Mouse (Mus musculus) CH12.LX (cell line): ENCODE results near the gene Cnfn. TPM values are rescaled to one million over a fixed set of nuclear protein-coding genes. Genes with fewer than 3 reads are reported as not detected.
A peak's percentile ranks its signal among the peaks of the same experiment; 100 is the strongest.

ENCODE experiments used
- DNase-seq: peaks from one replicate; pipeline ENCODE4 v3.0.0-alpha.2; 2013; ENCODE audit errors: extremely low read depth
- H3K27ac ChIP-seq: 2 replicates; pipeline ENCODE4 v1.5.1; 2012; ENCODE audit warnings: low read depth, mild to moderate bottlenecking, control low read depth, moderate library complexity; ENCODE audit not compliant: insufficient read depth
- H3K27me3 ChIP-seq: replicated peaks from 2 replicates; pipeline ENCODE3; 2012; ENCODE audit warnings: inconsistent platforms
- H3K36me3 ChIP-seq, 2 experiments: replicated peaks in 1 of 2; 2 replicates each; pipeline versions ENCODE3 to v1.6.1; 2012; ENCODE audit warnings: inconsistent platforms in 1 of 2, low read length in 1 of 2, mild to moderate bottlenecking in 1 of 2, mixed read lengths in 1 of 2, moderate library complexity in 1 of 2; ENCODE audit not compliant: control insufficient read depth in 1 of 2, insufficient read depth in 1 of 2
- H3K4me1 ChIP-seq, 2 experiments: 2 replicates each; pipeline ENCODE4 v1.6.1; 2012; ENCODE audit warnings: inconsistent platforms in 1 of 2, moderate library complexity in 1 of 2; ENCODE audit not compliant: insufficient read depth in 2 of 2, control insufficient read depth in 1 of 2
- H3K4me2 ChIP-seq: 2 replicates; pipeline ENCODE4 v1.6.1; 2012; ENCODE audit warnings: low read depth, mild to moderate bottlenecking, control low read depth; ENCODE audit not compliant: poor library complexity, insufficient read depth, severe bottlenecking
- H3K4me3 ChIP-seq, 3 experiments: fragments of 150-350 bp in 1 of 3; sonication (generic) in 1 of 3; replicated peaks in 1 of 3; 2 replicates each; pipeline versions ENCODE3 to v1.5.1; 2011 to 2012; ENCODE audit warnings: low read depth in 2 of 3, low read length in 2 of 3, mild to moderate bottlenecking in 2 of 3, moderate library complexity in 2 of 3, control low read depth in 1 of 3, improper control_type of control experiment in 1 of 3, inconsistent platforms in 1 of 3, mixed read lengths in 1 of 3; ENCODE audit not compliant: poor library complexity in 1 of 3
- H3K79me2 ChIP-seq: replicated peaks from 2 replicates; pipeline ENCODE4 v1.6.1; 2012; ENCODE audit warnings: mild to moderate bottlenecking, moderate library complexity; ENCODE audit not compliant: control insufficient read depth, poor library complexity, insufficient read depth, severe bottlenecking; ENCODE audit errors: extremely low read depth
- H3K9ac ChIP-seq: 2 replicates; pipeline ENCODE4 v1.6.1; 2012; ENCODE audit warnings: low read depth, mild to moderate bottlenecking, control low read depth, moderate library complexity; ENCODE audit not compliant: insufficient read depth
- H3K9me3 ChIP-seq: replicated peaks from 2 replicates; pipeline ENCODE3; 2012; ENCODE audit warnings: low read length, inconsistent platforms, mixed read lengths
- CHD1 ChIP-seq: IDR thresholded peaks from 2 replicates; pipeline ENCODE4 v1.6.1; 2012; ENCODE audit warnings: low read depth, low read length, improper control_type of control experiment, inconsistent platforms
- CTCF ChIP-seq, 2 experiments: IDR thresholded peaks in 1 of 2; conservative IDR thresholded peaks in 1 of 2; 2 replicates each; pipeline ENCODE4 v1.5.1; 2011 to 2012; ENCODE audit warnings: low read depth in 2 of 2, low read length in 2 of 2, improper control_type of control experiment in 1 of 2, inconsistent platforms in 1 of 2, mild to moderate bottlenecking in 1 of 2, moderate library complexity in 1 of 2
- GABPA ChIP-seq: IDR thresholded peaks from 2 replicates; pipeline ENCODE4 v1.6.1; 2012; ENCODE audit warnings: low read depth, low read length, improper control_type of control experiment, inconsistent platforms; ENCODE audit not compliant: insufficient replicate concordance
- IRF4 ChIP-seq: IDR thresholded peaks from 2 replicates; pipeline ENCODE4 v1.6.1; 2014; ENCODE audit warnings: low read depth, mild to moderate bottlenecking, inconsistent platforms, low read length, improper control_type of control experiment
- MAFK ChIP-seq: IDR thresholded peaks from 2 replicates; pipeline ENCODE4 v1.6.1; 2011; ENCODE audit warnings: low read length, improper control_type of control experiment; ENCODE audit not compliant: insufficient replicate concordance
- MAX ChIP-seq: IDR thresholded peaks from 2 replicates; pipeline ENCODE4 v1.6.1; 2011; ENCODE audit warnings: low read length, improper control_type of control experiment
- MXI1 ChIP-seq: IDR thresholded peaks from 2 replicates; pipeline ENCODE4 v1.6.1; 2011; ENCODE audit warnings: mild to moderate bottlenecking, low read depth, low read length, improper control_type of control experiment
- TBP ChIP-seq: conservative IDR thresholded peaks from 2 replicates; pipeline ENCODE4 v1.6.1; 2011; ENCODE audit warnings: low read depth, low read length, improper control_type of control experiment
- UBTF ChIP-seq: IDR thresholded peaks from 2 replicates; pipeline ENCODE4 v1.6.1; 2012; ENCODE audit warnings: low read depth, mild to moderate bottlenecking, inconsistent platforms, low read length, improper control_type of control experiment, moderate library complexity
- ZMIZ1 ChIP-seq: IDR thresholded peaks from 2 replicates; pipeline ENCODE4 v1.6.1; 2012; ENCODE audit warnings: low read depth, mild to moderate bottlenecking, inconsistent platforms, low read length, improper control_type of control experiment
- ZNF384 ChIP-seq: IDR thresholded peaks from 2 replicates; pipeline ENCODE4 v1.6.1; 2012; ENCODE audit warnings: low read depth, low read length, improper control_type of control experiment, inconsistent platforms
- dilution Hi-C: fragments of 300-500 bp; cut with MboI; formaldehyde crosslinking; loops from 2 replicates; pipeline ENCODE4 v1.14.3; 2020; ENCODE audit warnings: low sequenced_read_pairs; ENCODE audit not compliant: extremely low pct_unique_long_range_greater_than_20kb, extremely low pct_ligation_motif_present
- in situ Hi-C: fragments of 300-500 bp; cut with MboI; formaldehyde crosslinking; loops from 3 replicates; pipeline ENCODE4 v1.14.3; 2019; ENCODE audit warnings: low sequenced_read_pairs, low pct_ligation_motif_present, low pct_unique_long_range_greater_than_20kb, mixed read lengths
- polyA plus RNA-seq: library from polyadenylated mRNA; unstranded; fragments of >175 nt; gene quantifications from 2 replicates; pipeline ENCODE4 v1.2.1, GENCODE M21; 2012; ENCODE audit warnings: low read depth; ENCODE audit not compliant: insufficient read length
- total RNA-seq, 2 experiments: library from RNA; depleted of rRNA; stranded (reverse); fragments of 300-350 nt in 1 of 2; fragments of >200 nt in 1 of 2; gene quantifications; 2 replicates each; pipeline ENCODE4 v1.2.3; 2012 to 2014

The Cnfn gene
- total and polyA plus RNA-seq, 3 experiments, result not detected

GRCm38 (mm10) chr7:25395186-25395557 lies 25.6 kb upstream of the Cnfn start:
- DNase-seq, result peak; percentile 36
- TF ChIP-seq CHD1 (0 out of 2 replicates have a peak, but pooled peaks have one; percentile 72), IRF4 (no peak), MAX (0 out of 2 replicates have a peak, but pooled peaks have one; percentile 21), GABPA (no peak)
- H3K36me3 ChIP-seq, result peaks cover 0 to 10% of the 10 kb centered on the region in 2 experiments
- dilution Hi-C loops (no loop called here), in situ Hi-C loops (no loop called here)
- no peaks in the 10 kb centered on the region for H3K9me3 ChIP-seq
- peak overlapping the region; percentile 42 for H3K9ac ChIP-seq
- H3K27me3 ChIP-seq, result no peaks in the 10 kb centered on the region
- H3K4me3 ChIP-seq, result peak overlapping the region; percentile 69 to 76 (median 72)
- H3K79me2 ChIP-seq, result no peaks in the 10 kb centered on the region
- no peak overlapping the region for H3K27ac ChIP-seq
- peaks cover 6 to 20% of the 10 kb centered on the region in 2 experiments; a peak in 3 of 4 replicates for H3K4me1 ChIP-seq
- H3K4me2 ChIP-seq, result peak overlapping the region; percentile 78; the same call in 1 of the 2 replicates

DNA sequence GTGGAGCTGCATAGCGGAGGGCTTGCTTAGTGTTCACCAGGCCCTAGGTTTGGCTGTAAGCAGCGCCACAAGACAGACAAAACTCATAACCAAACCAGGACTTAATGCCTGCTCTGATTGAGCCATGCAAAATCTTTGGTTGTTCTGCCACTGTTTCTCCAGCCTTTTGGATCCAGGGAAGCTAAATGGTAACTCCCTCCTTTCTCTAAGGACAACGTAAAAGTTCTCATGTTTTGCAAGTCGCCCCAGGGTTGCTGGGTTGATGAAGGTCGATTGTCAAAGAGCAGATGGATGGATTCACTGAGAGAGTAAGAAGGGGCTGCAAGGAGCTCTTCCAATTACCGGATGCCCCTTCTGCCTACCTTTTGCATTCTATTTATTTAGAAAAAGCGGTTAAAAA lies 25.2 kb upstream of the Cnfn start:
- H3K4me2 ChIP-seq, result peak overlapping the region; percentile 78; the same call in 1 of the 2 replicates
- peaks cover 6 to 20% of the 10 kb centered on the region in 2 experiments; a peak in 3 of 4 replicates for H3K4me1 ChIP-seq
- TF ChIP-seq MXI1 (no peak), CTCF (conservative IDR thresholded peaks at IDR 0.05 in 1 of 2, IDR thresholded peaks at IDR 0.05 in 1 of 2; ENCODE audit: low read depth in 2 of 2, low read length in 2 of 2) (no peak), UBTF (no peak)
- peaks cover 0 to 14% of the 10 kb centered on the region in 2 experiments for H3K36me3 ChIP-seq
- in situ Hi-C loops (no loop called here), dilution Hi-C loops (no loop called here)
- peak overlapping the region; percentile 69 to 76 (median 72) for H3K4me3 ChIP-seq
- H3K27me3 ChIP-seq, result no peaks in the 10 kb centered on the region
- H3K9ac ChIP-seq, result peak overlapping the region; percentile 42
- H3K79me2 ChIP-seq, result no peaks in the 10 kb centered on the region
- DNase-seq, result no peak
- no peak overlapping the region for H3K27ac ChIP-seq
- H3K9me3 ChIP-seq, result no peaks in the 10 kb centered on the region

DNA sequence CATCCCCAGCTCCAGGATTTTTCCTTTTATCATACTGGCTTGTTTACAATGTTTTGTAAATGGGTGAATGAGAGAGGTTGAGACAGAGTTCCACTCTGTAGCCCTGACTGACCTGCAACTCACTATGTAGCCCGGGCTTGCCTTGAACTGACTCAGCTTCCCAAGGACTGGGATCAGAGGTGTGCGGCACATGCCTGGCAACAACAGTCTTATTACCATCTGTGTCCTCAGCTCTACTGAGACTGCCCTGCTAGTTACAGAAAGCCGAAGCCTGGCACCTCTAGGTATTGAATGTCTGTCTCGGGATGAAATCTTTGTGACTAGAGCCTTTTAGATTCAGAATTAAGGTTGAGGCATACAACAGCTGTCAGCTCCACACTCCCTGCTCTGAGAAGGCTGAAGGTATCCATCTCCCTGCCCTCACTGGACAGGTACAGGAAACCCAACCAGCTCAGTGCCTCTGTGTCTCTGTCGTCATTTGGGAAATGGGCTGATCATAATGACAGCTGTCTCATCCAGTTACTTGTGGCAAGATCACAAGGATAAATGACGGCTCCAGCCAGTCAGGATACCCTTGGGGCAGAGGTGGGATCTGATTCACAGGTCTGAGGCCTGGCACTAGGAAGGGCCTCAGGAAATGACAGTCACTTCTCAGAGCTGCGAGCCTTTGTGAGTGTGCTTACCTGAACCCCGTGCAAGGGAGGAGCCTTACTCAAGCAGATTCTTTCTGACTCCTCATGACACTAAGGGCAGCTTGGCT lies 24.1 kb upstream of the Cnfn start:
- H3K9me3 ChIP-seq, result no peaks in the 10 kb centered on the region
- TF ChIP-seq TBP (no peak), IRF4 (no peak), ZMIZ1 (no peak), ZNF384 (no peak), MAFK (no peak)
- DNase-seq, result no peak
- H3K4me3 ChIP-seq, result no peak overlapping the region
- H3K27me3 ChIP-seq, result no peaks in the 10 kb centered on the region
- no peak overlapping the region for H3K27ac ChIP-seq
- H3K9ac ChIP-seq, result no peak overlapping the region
- dilution Hi-C loops (no loop called here), in situ Hi-C loops (no loop called here)
- no peak overlapping the region for H3K4me2 ChIP-seq
- peaks cover 0 to 15% of the 10 kb centered on the region in 2 experiments for H3K36me3 ChIP-seq
- no peaks in the 10 kb centered on the region for H3K79me2 ChIP-seq
- H3K4me1 ChIP-seq, result peaks cover 6 to 20% of the 10 kb centered on the region in 2 experiments; a peak in 3 of 4 replicates
